ENCODE assay signal across 8 mouse cellular contexts in genomic region chr3:119782022-119782945, GRCm38 (mm10). TPM values are rescaled to one million over a fixed set of nuclear protein-coding genes. Genes with fewer than 3 reads are reported as not detected.
DNase-seq lines count a peak whose midpoint lies in the region; ATAC-seq and TF ChIP-seq lines count a peak whose summit lies in the region.

No protein-coding gene starts in this region.

- TF ChIP-seq RAD21 in MEL (IDR thresholded peaks at IDR 0.05; ENCODE audit: low read depth, low read length) = no peak

- H3K9ac ChIP-seq in MEL (ENCODE audit: control insufficient read depth, low read depth, low read length, poor library complexity, severe bottlenecking) = peak overlapping the region; percentile 99
- peak overlapping the region; percentile 100 for H3K9ac ChIP-seq in forebrain, embryonic 13.5 days
- peak overlapping the region; percentile 99 for H3K9ac ChIP-seq in heart, embryonic 16.5 days (ENCODE audit: low read length)
- H3K9ac ChIP-seq in liver, embryonic 16.5 days (ENCODE audit: low read depth, low read length) = peak overlapping the region; percentile 87
- peak overlapping the region; percentile 100 for H3K9ac ChIP-seq in neural tube, embryonic 12.5 days

- H3K4me2 ChIP-seq in forebrain, embryonic 13.5 days = peak overlapping the region; percentile 69
- H3K4me2 ChIP-seq in heart, embryonic 16.5 days (ENCODE audit: low read depth, low read length) = peak overlapping the region; percentile 90
- peak overlapping the region; percentile 50 for H3K4me2 ChIP-seq in liver, embryonic 16.5 days (ENCODE audit: low read depth, low read length)
- H3K4me2 ChIP-seq in neural tube, embryonic 12.5 days (replicated peaks) = peak overlapping the region; percentile 61

- H3K27me3 ChIP-seq in MEL (ENCODE audit: control insufficient read depth in 1 of 2, insufficient read depth in 2 of 2, low read length in 2 of 2) = no peaks in the 10 kb centered on the region
- H3K27me3 ChIP-seq in forebrain, embryonic 13.5 days = no peaks in the 10 kb centered on the region
- H3K27me3 ChIP-seq in heart, embryonic 16.5 days (ENCODE audit: control insufficient read depth, insufficient read depth, low read length) = no peaks in the 10 kb centered on the region
- H3K27me3 ChIP-seq in liver, embryonic 16.5 days (ENCODE audit: control insufficient read depth, insufficient read depth, low read depth, low read length) = no peaks in the 10 kb centered on the region
- no peaks in the 10 kb centered on the region for H3K27me3 ChIP-seq in neural tube, embryonic 12.5 days (replicated peaks)

- ATAC-seq in forebrain, embryonic 13.5 days = peak; percentile 25
- peak; percentile 43 for ATAC-seq in heart, embryonic 16.5 days (replicated peaks; ENCODE audit: extremely low read depth, insufficient read depth, low FRiP score)
- ATAC-seq in liver, embryonic 16.5 days (ENCODE audit: low read depth) = peak; percentile 56
- peak; percentile 76 for ATAC-seq in neural tube, embryonic 12.5 days (ENCODE audit: low FRiP score, low read depth)

- TF ChIP-seq CTCF in MEL (IDR thresholded peaks at IDR 0.05 in 2 of 3, conservative IDR thresholded peaks at IDR 0.05 in 1 of 3; ENCODE audit: control insufficient read depth in 1 of 3, insufficient read depth in 1 of 3, low read depth in 2 of 3, low read length in 3 of 3, poor library complexity in 1 of 3, severe bottlenecking in 1 of 3) = no peak

- H3K36me3 ChIP-seq in MEL (ENCODE audit: control insufficient read depth in 1 of 2, insufficient read depth in 2 of 2, low read length in 2 of 2) = peaks cover 9 to 26% of the 10 kb centered on the region in 2 experiments
- H3K36me3 ChIP-seq in forebrain, embryonic 13.5 days (ENCODE audit: poor library complexity, severe bottlenecking) = 0 out of 2 replicates have a peak, but pooled peaks cover 7% of the 10 kb centered on the region
- H3K36me3 ChIP-seq in heart, embryonic 16.5 days (ENCODE audit: control insufficient read depth, insufficient read depth) = 0 out of 2 replicates have a peak, but pooled peaks cover 3% of the 10 kb centered on the region
- no peaks in the 10 kb centered on the region for H3K36me3 ChIP-seq in liver, embryonic 16.5 days (ENCODE audit: control insufficient read depth, insufficient read depth)
- H3K36me3 ChIP-seq in neural tube, embryonic 12.5 days = peaks cover 11% of the 10 kb centered on the region; the same call in 1 of the 2 replicates

- TF ChIP-seq POLR2A in MEL (IDR thresholded peaks at IDR 0.05; ENCODE audit: control insufficient read depth in 1 of 2, insufficient read depth in 1 of 2, low read depth in 1 of 2, low read length in 2 of 2, poor library complexity in 1 of 2) = no peak

- peak; percentile 45 for DNase-seq in MEL (ENCODE audit: low read depth, low spot score)
- peak; percentile 60 for DNase-seq in cerebellum, adult 11 months
- DNase-seq in kidney, postnatal 25 days = peak; percentile 56 to 72
- peak; percentile 39 to 57 for DNase-seq in thymus, adult 18-20 months

- peak overlapping the region; percentile 62 for H3K27ac ChIP-seq in MEL (ENCODE audit: control insufficient read depth, low read depth, low read length)
- H3K27ac ChIP-seq in forebrain, embryonic 13.5 days = peak overlapping the region; percentile 99
- H3K27ac ChIP-seq in heart, embryonic 16.5 days (ENCODE audit: low read length) = peak overlapping the region; percentile 97
- H3K27ac ChIP-seq in liver, embryonic 16.5 days (ENCODE audit: low read length) = peak overlapping the region; percentile 86
- peak overlapping the region; percentile 99 for H3K27ac ChIP-seq in neural tube, embryonic 12.5 days

- H3K79me2 ChIP-seq in MEL (ENCODE audit: control insufficient read depth, insufficient read depth, low read length, poor library complexity) = peaks cover 29% of the 10 kb centered on the region

- H3K4me1 ChIP-seq in MEL (ENCODE audit: control insufficient read depth in 1 of 2, insufficient read depth in 2 of 2, low read length in 2 of 2) = peaks cover 8 to 13% of the 10 kb centered on the region in 2 experiments
- H3K4me1 ChIP-seq in forebrain, embryonic 13.5 days = peaks cover 28% of the 10 kb centered on the region
- peaks cover 12% of the 10 kb centered on the region for H3K4me1 ChIP-seq in heart, embryonic 16.5 days (ENCODE audit: control insufficient read depth, insufficient read depth, low read length)
- peaks cover 6% of the 10 kb centered on the region for H3K4me1 ChIP-seq in liver, embryonic 16.5 days (ENCODE audit: control insufficient read depth, low read depth, low read length)
- peaks cover 17% of the 10 kb centered on the region for H3K4me1 ChIP-seq in neural tube, embryonic 12.5 days

- H3K9me3 ChIP-seq in MEL (replicated peaks; ENCODE audit: insufficient read depth, low read length) = no peaks in the 10 kb centered on the region
- H3K9me3 ChIP-seq in forebrain, embryonic 13.5 days (replicated peaks) = no peaks in the 10 kb centered on the region
- no peaks in the 10 kb centered on the region for H3K9me3 ChIP-seq in heart, embryonic 16.5 days (replicated peaks; ENCODE audit: control insufficient read depth, low read length)
- no peaks in the 10 kb centered on the region for H3K9me3 ChIP-seq in liver, embryonic 16.5 days (replicated peaks; ENCODE audit: control insufficient read depth, low read length)
- H3K9me3 ChIP-seq in neural tube, embryonic 12.5 days = no peaks in the 10 kb centered on the region

- WGBS in forebrain, embryonic 13.5 days = under 1% methylated on average over 50 of the region's 63 CpGs
- WGBS in heart, embryonic 16.5 days = under 1% methylated on average over 54 of the region's 63 CpGs
- under 1% methylated on average over 47 of the region's 63 CpGs for WGBS in liver, embryonic 16.5 days (ENCODE audit: insufficient replicate concordance)
- under 1% methylated on average over 62 of the region's 63 CpGs for WGBS in neural tube, embryonic 12.5 days

- no peak for TF ChIP-seq EP300 in MEL (IDR thresholded peaks at IDR 0.05; ENCODE audit: low read depth in 1 of 2, low read length in 2 of 2)

- peak overlapping the region; percentile 92 for H3K4me3 ChIP-seq in MEL (ENCODE audit: control insufficient read depth in 1 of 2, insufficient read depth in 1 of 2, low read depth in 2 of 2, low read length in 2 of 2)
- peak overlapping the region; percentile 91 for H3K4me3 ChIP-seq in forebrain, embryonic 13.5 days
- H3K4me3 ChIP-seq in heart, embryonic 16.5 days (ENCODE audit: low read length) = peak overlapping the region; percentile 92
- peak overlapping the region; percentile 87 for H3K4me3 ChIP-seq in liver, embryonic 16.5 days (ENCODE audit: low read depth, low read length)
- H3K4me3 ChIP-seq in neural tube, embryonic 12.5 days = peak overlapping the region; percentile 98

TF ChIP-seq in MEL, 35 proteins besides CTCF, POLR2A, EP300 and RAD21:
- TF ChIP-seq MXI1 (IDR thresholded peaks at IDR 0.05; ENCODE audit: low read depth, low read length) (peak; percentile 74), USF1 (IDR thresholded peaks at IDR 0.05; ENCODE audit: low read depth, low read length) (peak; percentile 70), NELFE (IDR thresholded peaks at IDR 0.05; ENCODE audit: low read depth, low read length) (no peak), MYC (IDR thresholded peaks at IDR 0.05; ENCODE audit: low read depth, low read length) (peak; percentile 65; the same call in 1 of the 2 replicates), MAZ (IDR thresholded peaks at IDR 0.05; ENCODE audit: low read depth, low read length) (no peak), SIN3A (IDR thresholded peaks at IDR 0.05; ENCODE audit: low read length) (peak; percentile 42)

RNA-seq across cellular contexts. Expression of gene Ptbp2, which starts 2.0 kb away (rescaled TPM):
- total RNA-seq in MEL (2012; rRNA removed) = 20.6 and 21.0 TPM in 2 replicates
- 10 to 100 TPM in 1 of 2 experiments, not detected in 1; 21.4 TPM for polyA plus RNA-seq in MEL (2012; ENCODE audit: insufficient read depth in 1 of 2, insufficient read length in 2 of 2, low read depth in 1 of 2, low replicate concordance in 2 of 2, missing spikeins in 1 of 2)
- 360 and 381 TPM in 2 replicates for polyA plus RNA-seq in forebrain, embryonic 13.5 days (2015; fragmentation: Nextera tagmentation; extraction: Ambion mirVana)
- polyA plus RNA-seq in heart, embryonic 16.5 days (2015; fragmentation: Nextera tagmentation; extraction: Ambion mirVana) = 42.6 and 48.1 TPM in 2 replicates
- polyA plus RNA-seq in liver, embryonic 16.5 days (2015; fragmentation: Nextera tagmentation; extraction: Ambion mirVana) = 5.6 and 6.6 TPM in 2 replicates
- 297 and 316 TPM in 2 replicates for polyA plus RNA-seq in neural tube, embryonic 12.5 days (2016; fragmentation: Nextera tagmentation; extraction: Ambion mirVana)

Comparison
In these comparisons a context has a peak if more than half of its experiments do, and no peak if none do; other contexts are left out.
1. Peak in every context shown above with its lines: DNase-seq, ATAC-seq, H3K4me3 ChIP-seq and H3K27ac ChIP-seq.
2. ATAC-seq: peak in every context shown above with its lines; median percentile 76 in neural tube, embryonic 12.5 days; 56 in liver, embryonic 16.5 days; 43 in heart, embryonic 16.5 days; 25 in forebrain, embryonic 13.5 days.